Mouse (Mus musculus) midbrain, embryonic 14.5 days (tissue): ENCODE data around the gene Zic4. TPM values are rescaled to one million over a fixed set of nuclear protein-coding genes. Genes with fewer than 3 reads are reported as not detected.
A peak's percentile ranks its signal among the peaks of the same experiment; 100 is the strongest.

Experiments used
- ATAC-seq: fragments of 200-750 bp; cut with Nextera tagmentation; 2 replicates; pipeline ENCODE4 v1.8.0; 2017; ENCODE audit warnings: moderate number of reproducible peaks, moderate library complexity; ENCODE audit not compliant: low FRiP score, low TSS enrichment
- DNase-seq: peaks from one replicate; pipeline ENCODE4 v3.0.0-alpha.2; 2015
- H3K27ac ChIP-seq: fragments of 300-500 bp; sonication (generic); replicated peaks from 2 replicates; pipeline ENCODE4 v1.5.1; 2014; ENCODE audit warnings: mild to moderate bottlenecking, low read depth, low read length, moderate library complexity
- H3K27me3 ChIP-seq: fragments of 300-500 bp; sonication (generic); 2 replicates; pipeline ENCODE4 v1.6.1; 2014; ENCODE audit warnings: low read length, control low read depth, mixed read lengths; ENCODE audit not compliant: control insufficient read depth, insufficient read depth
- H3K36me3 ChIP-seq: fragments of 300-500 bp; sonication (generic); 2 replicates; pipeline ENCODE4 v1.6.1; 2014; ENCODE audit warnings: low read length, control low read depth; ENCODE audit not compliant: control insufficient read depth, insufficient read depth
- H3K4me1 ChIP-seq: fragments of 300-500 bp; sonication (generic); 2 replicates; pipeline ENCODE4 v1.6.1; 2014; ENCODE audit warnings: mild to moderate bottlenecking, antibody characterized with exemption, low read length, control low read depth; ENCODE audit not compliant: control insufficient read depth, insufficient read depth
- H3K4me2 ChIP-seq: fragments of 300-500 bp; sonication (generic); 2 replicates; pipeline ENCODE4 v1.6.1; 2014; ENCODE audit warnings: mild to moderate bottlenecking, low read length, moderate library complexity
- H3K4me3 ChIP-seq: fragments of 300-500 bp; sonication (generic); replicated peaks from 2 replicates; pipeline ENCODE4 v1.5.1; 2014; ENCODE audit warnings: low read depth, low read length
- H3K9ac ChIP-seq: fragments of 300-500 bp; sonication (generic); replicated peaks from 2 replicates; pipeline ENCODE4 v1.6.1; 2014; ENCODE audit warnings: mild to moderate bottlenecking, low read length, moderate library complexity
- H3K9me3 ChIP-seq: fragments of 300-500 bp; sonication (generic); 2 replicates; pipeline ENCODE4 v1.6.1; 2016; ENCODE audit warnings: low read length, control low read depth, mixed read lengths; ENCODE audit not compliant: control insufficient read depth
- WGBS: fragments of 180-500 bp; shearing (Covaris S2); extraction: QIAGEN DNeasy Blood & Tissue Kit; methylation state at CpG from one replicate; pipeline ENCODE4 v1.1.7; 2014; 5-methylcytosine and 5-hydroxymethylcytosine counted together
- polyA plus RNA-seq: library from polyadenylated mRNA; unstranded; fragments of >200 nt; fragmentation: Nextera tagmentation; extraction: Ambion mirVana; gene quantifications from 2 replicates; pipeline ENCODE4 v1.2.1, GENCODE M21; 2014

The Zic4 gene
- polyA plus RNA-seq, 1 experiment from 2014 or later: 49.1 TPM

- Histone ChIP-seq H3K4me1 (peaks cover 9% of the 10 kb centered on the region; the same call in 1 of the 2 replicates), H3K36me3 (no peaks in the 10 kb centered on the region), H3K27me3 (peaks cover 76% of the 10 kb centered on the region), H3K27ac (peak overlapping the region; percentile 27; the same call in 1 of the 2 replicates), H3K9me3 (no peaks in the 10 kb centered on the region), H3K4me3 (0 out of 2 replicates have a peak overlapping the region, but pooled peaks have one; percentile 13), H3K4me2 (peak overlapping the region; percentile 44), H3K9ac (no peak overlapping the region)
- peak; percentile 77 for ATAC-seq
- DNase-seq: peak; percentile 89
- under 1% methylated on average over 12 of the region's 12 CpGs for WGBS
These were observed 51.9 kb downstream of the Zic4 start for GRCm38 (mm10) chr9:91414007-91414661.

GRCm38 (mm10) chr9:91420441-91420840 lies 58.2 kb downstream of the Zic4 start:
- Histone ChIP-seq H3K9me3 (no peaks in the 10 kb centered on the region), H3K4me2 (peak overlapping the region; percentile 40), H3K36me3 (no peaks in the 10 kb centered on the region), H3K9ac (no peak overlapping the region; the same call in 1 of the 2 replicates), H3K4me1 (no peaks in the 10 kb centered on the region), H3K4me3 (peak overlapping the region; percentile 19), H3K27me3 (peaks cover 68% of the 10 kb centered on the region), H3K27ac (no peak overlapping the region)
- DNase-seq: peak; percentile 54
- no peak for ATAC-seq
- WGBS: under 1% methylated on average over 18 of the region's 18 CpGs

Other genes starting within 250 kb of the Zic4 start
- 17.8 and 18.5 TPM in 2 replicates for gene Zic1, start 3.4 kb downstream of the Zic4 start, polyA plus RNA-seq